Mouse (Mus musculus) mouse embryonic stem cell (cell line): ENCODE data around the gene Popdc2.
"Not testable (repeated sequence)": the region's sequence is repeated elsewhere in the genome, so short reads cannot be mapped to it uniquely, and the experiment has no call there.

Experiments
- in situ Hi-C, 2 experiments: fragments of 300-500 bp; cut with MboI; formaldehyde crosslinking; loops; 1 replicate in 1 of 2; 3 replicates in 1 of 2; pipeline ENCODE4 v1.14.3; 2019 to 2020; ENCODE audit warnings: low sequenced_read_pairs in 2 of 2, low pct_unique_long_range_greater_than_20kb in 1 of 2, mixed read lengths in 1 of 2; ENCODE audit not compliant: unreplicated experiment in 1 of 2

The Popdc2 gene

GRCm38 (mm10) chr16:38361933-38362332 lies at the start of gene Popdc2:
Popdc2 (plus strand) TSS chr16:38362209.
- in situ Hi-C loops, result no loop called here

- in situ Hi-C loops, result no loop called here
Observed at GRCm38 (mm10) chr16:38318492-38318891, 43.5 kb upstream of the Popdc2 start.

- in situ Hi-C loops, result no loop called here
Observed at GRCm38 (mm10) chr16:38319087-38319486, 42.9 kb upstream of the Popdc2 start.

- in situ Hi-C loops, result no loop called here
Observed at GRCm38 (mm10) chr16:38321452-38321935, 40.5 kb upstream of the Popdc2 start.

GRCm38 (mm10) chr16:38324311-38324710 lies 37.7 kb upstream of the Popdc2 start:
- in situ Hi-C loops, result no loop called here

GRCm38 (mm10) chr16:38326778-38327397 lies 35.1 kb upstream of the Popdc2 start:
- in situ Hi-C loops, result no loop called here

- in situ Hi-C loops, result no loop called here
Observed at GRCm38 (mm10) chr16:38329340-38329739, 32.7 kb upstream of the Popdc2 start.

GRCm38 (mm10) chr16:38334431-38334830 lies 27.6 kb upstream of the Popdc2 start:
- in situ Hi-C loops, result no loop called here

- in situ Hi-C loops, result not testable (repeated sequence)
Observed at GRCm38 (mm10) chr16:38338077-38338476, 23.9 kb upstream of the Popdc2 start.

- in situ Hi-C loops, result loop anchor here (10.0 kb wide), 3 partner anchors 123 to 153 kb away; no protein-coding TSS in a partner anchor
Observed at GRCm38 (mm10) chr16:38341396-38342324, 20.3 kb upstream of the Popdc2 start, which contains the start of gene Maats1. Maats1 (minus strand) TSS chr16:38342143.

- in situ Hi-C loops, result loop anchor here (10.0 kb wide), 3 partner anchors 120 to 150 kb away; no protein-coding TSS in a partner anchor
Observed at GRCm38 (mm10) chr16:38344941-38345725, 16.9 kb upstream of the Popdc2 start.

GRCm38 (mm10) chr16:38346529-38347325 lies 15.3 kb upstream of the Popdc2 start, which contains the start of the genes Cox17 and Gm21987:
Cox17 (plus strand) TSS chr16:38346991.
Gm21987 (plus strand) TSS chr16:38347040.
- in situ Hi-C loops, result loop anchor here (10.0 kb wide), 3 partner anchors 118 to 148 kb away; no protein-coding TSS in a partner anchor

- in situ Hi-C loops, result loop anchor here (10.0 kb wide), 3 partner anchors 117 to 147 kb away; no protein-coding TSS in a partner anchor
Observed at GRCm38 (mm10) chr16:38347588-38347987, 14.4 kb upstream of the Popdc2 start.

- in situ Hi-C loops, result loop anchor here (10.0 kb wide), 3 partner anchors 117 to 147 kb away; no protein-coding TSS in a partner anchor
Observed at GRCm38 (mm10) chr16:38348217-38348761, 13.7 kb upstream of the Popdc2 start.

- in situ Hi-C loops, result loop anchor here (10.0 kb wide), 3 partner anchors 115 to 145 kb away; no protein-coding TSS in a partner anchor
Observed at GRCm38 (mm10) chr16:38349881-38350280, 12.1 kb upstream of the Popdc2 start.

GRCm38 (mm10) chr16:38350361-38350855 lies 11.6 kb upstream of the Popdc2 start:
- in situ Hi-C loops, result no loop called here

GRCm38 (mm10) chr16:38350939-38351338 lies 11.1 kb upstream of the Popdc2 start:
- in situ Hi-C loops, result no loop called here
